Mouse (Mus musculus): ENCODE results near the gene Nipa1.
"Not testable (repeated sequence)": the region's sequence is repeated elsewhere in the genome, so short reads cannot be mapped to it uniquely, and the experiment has no call there.

The Nipa1 gene

DNA sequence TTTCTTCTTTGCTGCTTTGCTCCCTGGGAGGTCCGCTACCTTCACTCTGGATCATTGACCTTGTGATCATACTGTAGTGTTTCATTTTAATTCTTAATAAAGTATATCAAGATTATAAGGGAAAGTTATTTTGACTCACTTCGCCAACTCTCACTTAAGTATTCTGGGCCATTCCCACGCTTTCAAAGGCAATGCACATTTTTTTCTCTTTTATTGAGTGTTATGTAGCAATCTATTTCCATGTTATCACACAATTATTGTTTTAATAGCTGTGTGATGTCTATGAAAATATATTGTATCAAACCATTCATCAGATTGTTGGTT is at the start of gene Nipa1:
Gene Nipa1, minus strand, starts transcription at position 25 of the 324 bp plus-strand sequence.
- DNase-seq = no peak

DNA sequence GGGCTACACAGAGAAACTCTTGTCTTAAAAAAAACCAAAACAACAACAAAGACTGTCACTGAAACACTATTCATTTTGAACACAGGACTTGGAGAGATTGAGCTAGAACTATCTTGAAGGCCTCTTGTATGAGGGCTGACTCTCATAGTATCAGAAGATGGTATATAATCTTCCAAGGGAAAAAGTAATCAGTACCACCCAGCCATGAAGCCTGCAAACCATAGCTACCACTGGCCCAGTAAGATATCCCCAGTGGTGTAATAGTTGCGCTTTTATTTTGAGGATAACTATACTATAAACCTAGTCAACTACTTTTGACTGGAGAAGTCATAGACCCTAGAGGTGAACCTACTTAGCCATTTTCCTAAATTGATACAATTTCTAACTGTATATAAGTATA is 46.9 kb upstream of the Nipa1 start:
- DNase-seq = no peak

DNA sequence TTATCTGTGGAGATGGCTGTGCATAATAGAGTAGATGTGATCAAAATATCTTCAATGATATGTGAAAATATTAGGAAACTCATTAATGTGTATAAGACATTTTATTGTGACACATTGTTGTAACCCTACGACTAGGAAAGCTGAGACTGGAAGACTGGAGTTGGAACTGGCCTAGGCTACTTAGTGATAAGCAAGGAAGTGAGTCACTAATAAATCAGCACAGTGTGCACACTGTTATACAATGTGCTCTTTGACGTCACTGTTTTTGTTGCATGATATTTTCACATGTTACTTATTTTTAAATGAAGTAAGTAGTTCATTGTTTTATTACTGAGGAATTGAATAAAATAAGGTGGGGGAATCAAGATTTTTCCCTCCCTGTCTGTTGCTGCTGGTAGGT is 46.4 kb upstream of the Nipa1 start:
- DNase-seq = no peak

DNA sequence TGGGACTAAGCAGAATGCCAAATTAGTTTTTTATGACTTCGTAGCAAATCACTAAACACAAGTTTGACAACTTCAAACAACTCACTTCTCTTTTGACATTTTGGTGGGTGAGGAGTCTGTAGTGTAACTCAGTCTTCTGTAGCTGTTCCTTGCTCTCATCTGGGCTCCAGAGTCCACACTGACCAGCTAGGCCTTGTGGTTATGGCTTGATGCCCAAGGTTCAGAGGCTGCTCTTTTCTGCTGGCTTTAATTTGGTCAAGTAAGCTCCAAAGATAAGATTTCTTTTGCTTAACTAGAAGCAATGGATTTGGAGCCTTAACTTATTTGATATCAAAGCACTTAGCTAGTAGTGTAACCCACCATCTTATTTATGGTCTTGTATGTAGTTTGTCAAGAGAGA is 45.1 kb upstream of the Nipa1 start:
- DNase-seq = no peak

DNA sequence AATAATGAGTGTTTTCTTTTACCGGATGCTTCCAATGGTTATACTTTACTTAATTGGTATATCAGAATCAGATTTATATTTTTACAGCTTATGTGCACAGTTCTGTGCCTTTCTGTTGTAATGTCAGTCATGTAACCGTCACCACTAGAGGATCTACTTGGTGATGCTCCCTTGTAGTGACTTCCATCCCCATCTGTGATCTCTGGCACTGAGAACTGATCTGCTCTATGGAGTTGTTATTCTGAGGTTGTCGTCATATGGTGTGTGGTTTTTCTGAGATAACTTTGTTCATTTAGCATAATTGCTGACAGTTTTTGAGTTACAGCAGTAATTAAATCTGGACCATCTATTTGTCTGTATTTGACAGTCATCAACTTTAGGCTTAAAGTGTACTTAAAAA is 35.6 kb upstream of the Nipa1 start:
- no peak for DNase-seq

DNA sequence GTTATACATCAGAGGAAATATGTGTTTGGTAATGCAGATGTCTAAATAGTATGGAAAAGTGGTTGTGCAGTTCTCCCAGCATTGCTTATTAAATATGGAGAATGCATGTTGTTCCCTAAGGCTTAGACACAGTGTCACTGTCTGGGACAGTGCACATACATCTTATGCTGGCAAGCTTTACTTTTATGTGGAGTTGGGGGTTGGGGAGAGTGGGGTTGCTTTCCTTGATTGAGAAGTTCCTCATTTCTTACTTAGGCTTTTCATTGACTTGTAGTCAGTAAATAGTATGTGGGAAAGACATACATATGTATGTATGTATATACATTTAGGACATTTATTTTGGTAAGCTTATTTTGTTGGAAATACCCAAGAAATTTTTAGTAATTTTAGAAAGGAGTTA is 33.2 kb upstream of the Nipa1 start:
- DNase-seq = no peak

DNA sequence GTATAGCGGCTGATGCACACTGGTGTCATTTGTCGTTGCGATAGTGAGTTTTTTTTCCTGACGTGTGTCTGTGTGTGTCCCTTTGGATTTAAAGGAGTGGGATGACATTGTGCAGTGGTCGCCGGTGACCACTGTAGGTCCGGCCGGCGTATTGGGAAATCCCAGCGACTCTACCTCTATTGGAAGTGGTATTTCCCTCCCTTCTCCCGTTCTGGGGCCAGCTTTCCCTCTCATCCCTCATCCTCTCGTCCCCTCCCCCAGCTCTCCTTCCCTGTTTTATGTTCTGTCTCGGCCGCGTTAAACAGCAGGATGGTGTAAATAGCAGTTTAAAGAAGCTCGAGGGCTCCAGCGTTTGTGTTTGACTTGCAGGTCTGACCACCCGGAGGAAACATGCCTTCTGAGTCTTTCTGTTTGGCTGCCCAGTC is 30.7 kb upstream of the Nipa1 start:
- peak; percentile 30 for DNase-seq

DNA sequence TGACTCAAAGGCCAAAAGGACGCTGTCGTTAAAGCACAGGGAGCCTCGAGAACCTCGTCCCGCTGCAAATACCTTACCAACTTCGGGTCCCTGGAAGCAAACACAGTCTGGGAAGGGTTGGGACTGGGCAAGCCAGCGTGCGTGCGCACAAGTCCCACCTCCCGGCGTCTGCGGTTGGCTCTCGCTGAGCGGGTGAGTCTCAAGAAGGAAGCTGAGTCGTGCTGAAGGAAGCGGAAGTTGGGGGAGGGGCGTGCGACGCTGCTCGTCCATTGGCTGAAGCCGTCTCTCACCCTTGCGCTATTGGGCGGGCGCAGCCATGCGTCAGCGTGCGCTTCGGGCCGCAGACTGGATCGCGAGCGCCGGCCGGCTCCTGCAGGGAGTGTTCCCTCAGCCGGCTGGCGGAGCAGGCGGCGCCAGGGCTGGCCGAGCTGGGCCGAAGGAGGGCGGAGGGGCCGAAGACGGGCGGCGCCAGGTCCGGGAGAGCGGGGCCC is 30.1 kb upstream of the Nipa1 start, which contains the start of gene Herc2:
Gene Herc2, plus strand, starts transcription at position 366 of the 491 bp plus-strand sequence.
- peak; percentile 99 for DNase-seq

DNA sequence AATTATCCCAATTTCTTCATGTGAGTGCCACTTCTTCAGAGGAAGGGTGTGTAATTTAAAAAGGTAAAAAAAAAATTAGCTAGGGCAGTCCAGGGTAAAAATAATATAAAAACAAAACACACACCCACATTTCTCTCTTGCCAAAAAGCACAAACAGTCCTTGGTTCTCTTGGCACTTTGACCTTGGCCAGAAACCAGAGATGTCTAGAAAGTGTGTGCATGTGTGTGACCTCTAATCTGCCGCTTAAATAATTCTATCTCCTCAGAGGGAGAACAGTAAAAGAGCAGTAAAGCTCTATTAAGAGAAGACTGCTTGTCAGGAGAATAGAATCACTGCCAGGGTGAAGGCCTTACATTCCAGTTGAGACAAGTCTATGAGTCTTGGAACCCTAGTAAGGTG is 27.4 kb upstream of the Nipa1 start:
- no peak for DNase-seq

DNA sequence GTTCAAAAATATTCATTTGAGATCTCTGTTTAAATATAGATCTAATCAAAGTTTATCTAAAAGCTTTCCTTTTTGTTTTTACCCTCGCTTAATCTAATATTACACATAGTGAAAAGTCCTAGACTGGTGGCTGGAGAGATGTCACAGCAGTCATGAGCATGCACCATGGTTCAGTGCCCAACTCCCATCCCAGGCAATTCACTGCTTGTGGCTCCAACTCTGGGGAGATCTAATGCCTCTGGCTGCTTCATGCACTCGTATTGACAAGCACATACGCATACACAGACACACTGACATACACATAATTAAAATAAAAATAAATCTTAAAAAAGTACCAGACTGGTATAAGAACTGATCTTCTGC is 24.5 kb upstream of the Nipa1 start:
- no peak for DNase-seq

DNA sequence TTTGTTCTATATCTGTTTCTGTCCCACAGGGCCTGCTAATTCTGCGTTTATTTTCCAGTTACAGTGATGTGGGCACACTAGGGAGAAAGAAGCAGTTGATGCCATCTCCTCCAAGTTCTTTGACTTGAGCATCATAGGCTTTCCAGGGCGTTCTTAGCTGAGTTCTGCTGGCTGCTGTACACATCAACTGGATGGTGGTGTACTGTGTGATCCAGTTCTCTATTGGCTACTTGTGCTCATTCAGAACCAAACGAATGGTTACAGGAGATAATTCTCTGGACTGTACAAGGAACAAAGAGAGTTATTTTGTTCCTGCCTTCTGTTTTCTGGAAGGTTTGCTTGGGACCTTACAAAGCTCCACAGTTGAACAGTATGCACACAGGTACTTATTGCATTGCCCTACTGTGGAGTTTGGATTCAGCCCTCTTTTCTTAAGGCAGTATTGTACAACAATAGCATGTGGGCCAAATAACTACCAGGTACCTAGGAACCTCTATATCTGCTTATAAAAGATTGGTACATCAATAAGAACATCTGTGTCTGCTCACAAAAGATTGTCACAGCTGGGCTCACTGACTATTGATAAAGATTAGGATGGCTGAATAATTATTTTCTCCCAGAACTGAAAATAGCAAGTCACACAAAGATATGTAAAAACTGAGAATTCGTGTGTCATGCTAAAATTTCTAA is 24.0 kb upstream of the Nipa1 start:
- DNase-seq = no peak

DNA sequence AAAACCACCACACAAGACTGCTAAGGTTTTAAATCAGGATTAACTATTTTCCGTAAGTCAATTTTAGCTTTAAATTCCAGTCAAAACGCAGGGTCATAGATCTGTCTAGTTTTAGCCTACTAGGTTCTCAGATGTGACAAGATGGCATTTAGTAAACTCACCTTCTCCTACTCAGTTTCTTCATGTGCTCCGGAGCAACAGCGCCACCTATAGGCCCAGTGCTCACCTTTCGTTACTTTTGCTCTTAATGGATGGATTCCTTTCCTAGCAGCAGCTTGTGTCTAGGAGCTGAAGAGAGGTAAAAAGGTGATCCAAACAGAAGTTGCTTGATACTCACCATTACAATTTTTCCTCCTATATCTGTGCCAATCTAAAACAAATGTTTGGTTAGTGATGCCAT is 22.6 kb upstream of the Nipa1 start:
- DNase-seq = peak; percentile 68

DNA sequence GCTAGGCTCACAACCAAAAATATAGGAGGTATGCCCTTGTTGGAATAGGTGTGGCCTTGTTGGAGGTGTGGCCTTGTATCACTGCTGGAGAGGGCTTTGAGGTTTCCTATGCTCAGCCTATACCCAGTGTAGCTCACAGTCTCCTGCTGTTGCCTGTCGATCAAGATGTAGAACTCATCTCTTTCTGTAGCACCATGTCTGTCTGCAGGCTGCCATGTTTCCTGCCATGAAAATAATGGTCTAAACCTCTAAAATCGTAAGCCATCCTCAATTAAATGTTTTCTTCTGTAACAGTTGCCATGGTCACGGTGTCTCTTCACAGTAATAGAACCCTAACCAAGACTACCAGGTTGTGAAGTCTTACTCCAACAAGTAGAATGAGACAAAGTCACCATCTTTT is 3.8 kb upstream of the Nipa1 start:
- no peak for DNase-seq

DNA sequence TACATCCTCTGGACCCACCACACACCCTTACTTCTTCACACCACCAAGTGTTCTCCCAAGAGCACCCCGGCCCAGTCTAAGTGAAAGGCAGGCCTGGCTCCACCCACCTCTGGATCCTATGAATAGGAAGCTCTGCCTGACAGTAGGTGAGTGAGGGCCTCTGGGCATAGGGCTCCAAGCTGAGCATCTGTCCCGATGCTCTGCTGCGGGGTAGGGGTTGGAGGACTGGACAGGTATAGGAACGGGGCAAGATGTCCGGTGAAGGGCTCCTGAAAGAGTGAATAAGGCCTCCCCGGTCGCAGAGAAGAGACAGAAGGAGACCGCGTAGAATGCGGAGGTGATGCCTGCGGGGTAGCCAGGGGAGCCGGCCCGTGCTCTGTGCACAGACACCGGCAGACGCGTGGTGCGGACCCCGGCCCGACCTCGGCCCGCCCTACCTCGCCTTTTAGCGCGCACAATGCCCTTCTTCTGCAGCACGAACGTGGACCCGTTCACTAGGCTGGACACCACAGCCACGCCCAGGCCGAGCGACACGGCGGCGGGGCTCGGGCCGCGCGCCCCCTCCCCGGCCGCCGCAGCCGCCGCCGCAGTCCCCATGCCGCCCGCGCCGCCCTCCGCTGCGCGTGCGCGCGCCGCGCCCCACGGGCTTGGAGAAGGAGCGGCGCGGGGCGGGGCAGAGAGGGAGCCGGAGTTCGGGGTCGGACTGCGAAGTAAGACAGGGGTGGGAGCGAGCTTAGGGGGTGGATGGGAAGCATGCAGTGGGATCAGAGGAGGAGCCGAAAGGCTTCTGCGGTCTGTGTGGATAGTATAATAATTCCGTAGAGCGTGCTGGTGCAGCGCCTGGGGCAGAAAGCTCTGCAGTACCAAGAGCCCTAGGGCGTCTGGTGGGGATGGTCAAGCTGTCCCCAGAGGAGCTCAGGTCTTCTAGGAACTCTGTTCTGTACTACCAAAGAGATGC is 503 bp downstream of the Nipa1 start:
- peak; percentile 59 for DNase-seq

DNA sequence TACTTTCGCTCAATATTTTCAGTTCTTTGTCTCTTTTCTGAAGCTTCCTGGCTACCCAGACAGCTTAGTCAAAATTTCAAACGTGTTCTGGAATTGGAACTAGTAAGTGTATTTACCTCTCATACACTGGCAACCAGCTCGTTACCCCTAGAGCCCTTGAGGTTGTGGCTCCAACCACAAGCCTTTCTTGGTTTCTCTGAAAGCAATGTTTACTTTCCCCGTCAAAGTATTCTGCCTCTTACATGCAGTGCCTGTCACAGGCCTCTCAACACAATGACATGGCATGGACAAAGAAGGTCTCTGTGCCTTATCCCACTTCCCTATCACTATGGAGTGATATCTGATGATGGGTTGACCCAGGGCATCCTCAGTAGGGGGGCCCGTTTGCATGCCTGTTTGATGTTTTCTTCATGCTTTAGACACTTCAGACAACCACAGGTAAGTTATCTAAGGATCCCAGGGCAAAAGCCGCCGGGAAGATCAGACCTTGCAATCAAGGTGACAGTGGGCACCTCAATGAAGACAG is 1.2 kb downstream of the Nipa1 start:
- DNase-seq = peak; percentile 11

DNA sequence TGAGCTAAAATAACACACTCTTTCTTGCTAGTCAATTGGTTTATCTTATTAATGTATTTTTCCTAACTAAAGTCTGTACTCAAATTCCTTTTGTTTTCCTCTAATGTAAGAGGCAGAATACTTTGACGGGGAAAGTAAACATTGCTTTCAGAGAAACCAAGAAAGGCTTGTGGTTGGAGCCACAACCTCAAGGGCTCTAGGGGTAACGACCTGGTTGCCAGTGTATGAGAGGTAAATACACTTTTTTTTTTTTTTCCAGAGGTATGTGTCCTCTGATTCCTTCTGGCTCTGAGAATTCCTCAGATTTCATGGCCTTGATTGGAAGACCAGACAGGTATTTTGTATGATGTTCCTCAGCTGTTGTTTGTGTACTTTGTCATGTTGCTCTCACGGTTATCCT is 2.0 kb downstream of the Nipa1 start:
- no peak for DNase-seq

DNA sequence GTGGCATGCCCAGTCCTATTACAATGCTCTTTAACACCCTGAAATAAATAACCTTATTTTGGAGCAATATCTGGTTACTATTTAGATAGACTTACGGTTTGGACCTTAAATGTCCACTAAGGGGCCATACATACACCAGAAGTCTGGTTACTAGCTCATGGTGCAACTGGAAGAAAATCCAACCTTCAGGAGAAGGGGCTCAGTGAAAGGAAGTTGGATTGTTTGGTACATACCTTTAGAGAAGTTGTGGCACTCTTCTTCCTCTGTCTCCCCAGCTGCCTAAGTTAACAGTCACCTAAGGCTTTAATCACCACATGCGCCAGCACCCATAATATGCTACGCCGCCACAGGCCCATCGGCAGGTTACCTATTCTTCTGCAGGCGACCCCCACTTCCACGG is 3.9 kb downstream of the Nipa1 start:
- no peak for DNase-seq

DNA sequence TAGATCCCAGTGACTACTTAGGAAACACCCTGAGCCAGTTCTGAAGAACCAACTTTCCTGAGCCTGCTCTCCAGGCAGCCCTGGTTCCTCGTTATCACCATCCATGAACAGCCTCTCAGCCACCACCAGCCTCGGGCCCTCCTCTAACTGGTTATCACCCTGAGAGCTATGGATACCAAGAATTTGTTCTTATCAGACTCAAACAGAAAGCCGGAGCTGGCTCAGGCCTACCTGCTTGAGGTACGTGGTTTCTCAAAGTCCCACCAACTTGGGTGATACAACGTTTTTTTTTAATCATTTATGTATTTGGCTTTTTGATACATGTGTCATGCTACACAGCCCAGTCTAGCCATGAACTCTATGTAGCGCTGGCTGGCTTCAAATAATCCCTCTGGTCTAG is 4.6 kb downstream of the Nipa1 start:
- no peak for DNase-seq

DNA sequence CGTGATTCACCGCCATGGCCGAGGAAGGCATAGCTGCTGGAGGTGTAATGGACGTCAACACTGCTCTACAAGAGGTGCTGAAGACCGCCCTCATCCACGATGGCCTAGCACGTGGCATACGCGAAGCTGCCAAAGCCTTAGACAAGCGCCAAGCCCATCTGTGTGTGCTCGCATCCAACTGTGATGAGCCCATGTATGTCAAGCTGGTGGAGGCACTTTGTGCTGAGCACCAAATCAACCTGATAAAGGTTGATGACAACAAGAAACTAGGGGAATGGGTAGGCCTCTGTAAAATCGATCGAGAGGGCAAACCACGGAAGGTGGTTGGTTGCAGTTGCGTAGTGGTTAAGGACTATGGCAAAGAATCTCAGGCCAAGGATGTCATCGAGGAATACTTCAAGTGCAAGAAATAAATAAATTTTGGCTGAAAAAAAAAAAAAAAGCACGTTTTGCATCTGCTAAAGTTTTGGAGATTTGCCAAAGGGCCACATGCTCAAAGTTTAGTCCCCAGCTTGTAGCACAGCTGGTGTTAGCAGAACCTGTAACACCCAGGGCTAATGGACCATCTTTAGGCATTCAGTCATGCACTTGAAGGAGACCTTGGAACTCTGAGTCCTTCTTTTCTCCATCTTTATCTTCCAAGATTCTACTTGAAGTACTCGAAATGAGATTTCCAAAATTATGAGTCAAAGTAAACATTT is 5.6 kb downstream of the Nipa1 start:
- not testable (repeated sequence) for DNase-seq

DNA sequence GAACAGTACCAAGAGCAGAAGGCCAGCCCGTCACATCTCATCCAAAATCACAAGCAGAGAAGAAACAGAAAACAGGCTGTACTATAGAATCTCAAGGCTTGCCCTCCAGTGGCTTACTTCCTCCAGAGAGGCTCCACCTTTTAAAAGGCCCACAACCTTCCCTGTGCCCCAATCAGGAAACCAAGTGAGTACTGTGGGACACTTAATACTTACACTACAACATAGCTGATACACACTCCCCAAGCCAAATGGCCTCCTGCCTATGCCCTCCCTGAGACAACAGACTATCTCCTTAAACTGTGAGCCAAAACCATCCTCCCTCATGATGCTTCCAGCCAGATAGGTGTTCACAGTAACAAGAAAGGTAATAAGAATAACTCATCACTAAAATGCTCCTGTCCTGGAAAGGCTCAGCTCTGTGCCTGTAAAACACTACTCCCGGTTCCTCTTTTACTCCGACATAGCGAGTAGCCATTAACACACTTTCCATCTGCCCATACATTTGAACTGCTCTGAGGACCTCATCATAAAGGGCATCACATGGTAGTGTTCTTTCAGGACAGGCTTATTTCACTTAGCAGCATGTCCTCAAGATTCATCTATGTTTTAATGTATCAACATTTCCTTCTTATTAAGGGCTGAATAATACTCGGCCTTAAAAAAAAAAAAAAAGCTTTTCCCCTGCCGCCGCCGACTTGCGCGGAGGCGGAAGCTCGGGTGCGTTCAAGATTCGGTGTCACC is 6.3 kb downstream of the Nipa1 start:
- no peak for DNase-seq

DNA sequence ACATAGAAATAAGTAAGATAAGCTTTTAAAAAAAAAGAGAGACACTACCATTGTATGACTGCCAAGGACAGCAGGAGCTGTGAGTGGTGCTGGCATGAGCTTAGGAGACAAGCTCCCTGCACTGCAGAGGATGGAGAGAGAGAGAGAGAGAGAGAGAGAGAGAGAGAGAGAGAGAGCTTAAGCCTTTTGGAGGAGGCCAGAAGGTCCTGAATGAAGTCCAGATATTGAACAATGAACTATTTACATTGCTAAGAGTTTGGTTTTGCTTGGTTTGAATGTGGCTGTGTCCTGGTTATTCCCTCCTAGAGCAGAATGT is 8.8 kb downstream of the Nipa1 start:
- no peak for DNase-seq

DNA sequence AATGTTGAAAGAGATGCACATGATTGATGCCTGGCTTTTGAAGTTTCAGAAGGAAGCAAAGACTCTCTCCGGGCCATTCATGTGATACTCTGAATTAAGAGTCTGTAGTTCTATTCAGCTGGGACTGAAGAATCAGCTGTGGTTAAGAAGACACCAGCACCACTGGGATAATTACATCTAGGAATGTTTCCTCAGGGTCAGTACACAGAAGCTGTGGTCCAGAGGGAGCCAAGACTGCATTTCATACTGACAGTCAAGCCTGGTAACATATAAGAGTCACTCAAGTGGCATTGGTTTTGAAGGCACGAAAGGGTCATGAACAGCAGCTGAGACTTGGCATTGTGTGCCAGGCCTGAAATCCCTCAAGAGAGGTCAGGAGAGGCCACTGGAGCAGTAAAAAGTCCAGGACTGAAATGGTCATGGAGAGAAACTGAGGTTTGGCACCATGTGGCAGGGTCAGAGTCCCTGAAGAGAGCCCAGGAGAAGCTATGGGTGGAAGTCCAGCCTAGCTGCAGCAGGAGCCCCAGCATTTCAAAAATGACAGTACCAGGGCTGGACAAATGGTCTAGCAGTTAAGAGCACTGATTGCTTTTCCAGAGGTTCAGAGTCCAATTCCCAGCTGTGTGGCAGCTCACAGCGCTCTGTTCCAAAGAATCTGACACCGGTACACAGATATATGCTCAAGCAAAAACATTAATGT is 9.3 kb downstream of the Nipa1 start:
- DNase-seq = no peak
